Mouse (Mus musculus) cerebellum, adult 2 months (tissue): Measurements from ENCODE around the gene Elmo1. TPM values are rescaled to one million over a fixed set of nuclear protein-coding genes. Genes with fewer than 3 reads are reported as not detected.

ENCODE experiments used
- DNase-seq, 2 experiments: peaks; one replicate each; pipeline ENCODE4 v3.0.0; 2021
- H3K27ac ChIP-seq: fragments of 200-500 bp; 2 replicates; pipeline ENCODE4 v1.5.1; 2012; ENCODE audit warnings: low read length, control low read depth, inconsistent platforms; ENCODE audit not compliant: insufficient read depth
- H3K27me3 ChIP-seq: fragments of 200-500 bp; 2 replicates; pipeline ENCODE4 v1.6.1; 2012; ENCODE audit warnings: inconsistent platforms, mild to moderate bottlenecking, low read length, moderate library complexity; ENCODE audit not compliant: control insufficient read depth, insufficient read depth
- H3K4me1 ChIP-seq: fragments of 200-500 bp; 2 replicates; pipeline ENCODE4 v1.6.1; 2011; ENCODE audit warnings: low read length; ENCODE audit not compliant: control insufficient read depth, insufficient read depth
- H3K4me3 ChIP-seq: fragments of 200-500 bp; replicated peaks from 2 replicates; pipeline ENCODE3; 2011; ENCODE audit warnings: mild to moderate bottlenecking, low read depth, low read length, control low read depth; ENCODE audit not compliant: insufficient read depth
- CTCF ChIP-seq: fragments of 200-500 bp; IDR thresholded peaks from 2 replicates; pipeline ENCODE4 v1.5.1; 2011; ENCODE audit warnings: low read depth, mild to moderate bottlenecking, control low read depth, low read length, moderate library complexity, borderline replicate concordance; ENCODE audit not compliant: insufficient read depth
- POLR2A ChIP-seq: fragments of 200-500 bp; IDR thresholded peaks from 2 replicates; pipeline ENCODE4 v1.6.1; 2011; ENCODE audit warnings: low read length, control low read depth, borderline replicate concordance; ENCODE audit not compliant: insufficient read depth
- WGBS: fragments of 180-500 bp; shearing (Covaris S2); methylation state at CpG from one replicate; pipeline ENCODE4 v1.1.7; 2018; 5-methylcytosine and 5-hydroxymethylcytosine counted together
- polyA plus RNA-seq: library from polyadenylated mRNA; depleted of rRNA; stranded (reverse); fragments of >200 nt; gene quantifications from 2 replicates; pipeline ENCODE4 v1.2.3, GENCODE M21; 2012

Elmo1 gene
- polyA plus RNA-seq, 1 experiment: 92.3 TPM

- Histone ChIP-seq H3K4me3 (no peak overlapping the region), H3K27ac (no peak overlapping the region), H3K4me1 (no peaks in the 10 kb centered on the region; the same call in 1 of the 2 replicates), H3K27me3 (no peaks in the 10 kb centered on the region)
- DNase-seq: no peak
- WGBS: 82% methylated on average over 3 of the region's 3 CpGs
- no peak for TF ChIP-seq CTCF
- no peak for TF ChIP-seq POLR2A
Observed at GRCm38 (mm10) chr13:20077237-20077636, 13.2 kb upstream of the Elmo1 start.

- peak overlapping the region; percentile 45 for H3K4me3 ChIP-seq
- no peaks in the 10 kb centered on the region for H3K4me1 ChIP-seq
- H3K27me3 ChIP-seq: no peaks in the 10 kb centered on the region; the same call in 1 of the 2 replicates
- WGBS: under 1% methylated on average over 90 of the region's 93 CpGs
- H3K27ac ChIP-seq: peak overlapping the region; percentile 48; the same call in 1 of the 2 replicates
- TF ChIP-seq POLR2A (no peak), CTCF (no peak)
- peak; percentile 28 to 42 for DNase-seq
Observed at GRCm38 (mm10) chr13:20090711-20091603, 561 bp downstream of the Elmo1 start.

DNA sequence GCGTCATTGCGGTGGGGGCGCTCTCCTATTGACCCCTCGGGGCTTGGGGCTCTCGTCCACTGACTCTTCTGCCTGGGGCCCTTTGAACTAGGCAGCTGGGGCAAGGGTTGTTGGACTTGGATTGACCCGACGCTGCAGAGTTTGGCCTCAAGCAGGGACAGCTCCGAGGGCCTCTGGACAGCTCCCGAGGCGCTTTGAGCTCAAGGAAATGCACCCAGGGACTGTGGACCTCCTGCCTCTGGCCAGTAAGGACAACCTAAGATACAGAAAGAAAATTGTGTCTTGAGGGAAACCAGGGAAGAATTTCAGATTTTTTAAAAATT, 1.2 kb downstream of the Elmo1 start:
- peak overlapping the region; percentile 45 for H3K4me3 ChIP-seq
- DNase-seq: no peak
- no peaks in the 10 kb centered on the region; the same call in 1 of the 2 replicates for H3K27me3 ChIP-seq
- H3K4me1 ChIP-seq: no peaks in the 10 kb centered on the region
- 5% methylated on average over 10 of the region's 10 CpGs for WGBS
- H3K27ac ChIP-seq: peak overlapping the region; percentile 48; the same call in 1 of the 2 replicates
- TF ChIP-seq POLR2A: no peak
- TF ChIP-seq CTCF: no peak

- no peak for DNase-seq
- 96% methylated on average over 3 of the region's 3 CpGs for WGBS
- Histone ChIP-seq H3K4me3 (no peak overlapping the region), H3K4me1 (no peaks in the 10 kb centered on the region), H3K27ac (no peak overlapping the region), H3K27me3 (no peaks in the 10 kb centered on the region; the same call in 1 of the 2 replicates)
- no peak for TF ChIP-seq POLR2A
- no peak for TF ChIP-seq CTCF
Observed at GRCm38 (mm10) chr13:20092301-20092700, 1.9 kb downstream of the Elmo1 start.

- no peak overlapping the region for H3K4me3 ChIP-seq
- 63% methylated on average over 19 of the region's 19 CpGs for WGBS
- DNase-seq: no peak
- H3K27ac ChIP-seq: no peak overlapping the region
- no peaks in the 10 kb centered on the region; the same call in 1 of the 2 replicates for H3K27me3 ChIP-seq
- TF ChIP-seq POLR2A (no peak), CTCF (no peak)
- H3K4me1 ChIP-seq: no peaks in the 10 kb centered on the region
Observed at GRCm38 (mm10) chr13:20093307-20094045, 3.1 kb downstream of the Elmo1 start.

DNA sequence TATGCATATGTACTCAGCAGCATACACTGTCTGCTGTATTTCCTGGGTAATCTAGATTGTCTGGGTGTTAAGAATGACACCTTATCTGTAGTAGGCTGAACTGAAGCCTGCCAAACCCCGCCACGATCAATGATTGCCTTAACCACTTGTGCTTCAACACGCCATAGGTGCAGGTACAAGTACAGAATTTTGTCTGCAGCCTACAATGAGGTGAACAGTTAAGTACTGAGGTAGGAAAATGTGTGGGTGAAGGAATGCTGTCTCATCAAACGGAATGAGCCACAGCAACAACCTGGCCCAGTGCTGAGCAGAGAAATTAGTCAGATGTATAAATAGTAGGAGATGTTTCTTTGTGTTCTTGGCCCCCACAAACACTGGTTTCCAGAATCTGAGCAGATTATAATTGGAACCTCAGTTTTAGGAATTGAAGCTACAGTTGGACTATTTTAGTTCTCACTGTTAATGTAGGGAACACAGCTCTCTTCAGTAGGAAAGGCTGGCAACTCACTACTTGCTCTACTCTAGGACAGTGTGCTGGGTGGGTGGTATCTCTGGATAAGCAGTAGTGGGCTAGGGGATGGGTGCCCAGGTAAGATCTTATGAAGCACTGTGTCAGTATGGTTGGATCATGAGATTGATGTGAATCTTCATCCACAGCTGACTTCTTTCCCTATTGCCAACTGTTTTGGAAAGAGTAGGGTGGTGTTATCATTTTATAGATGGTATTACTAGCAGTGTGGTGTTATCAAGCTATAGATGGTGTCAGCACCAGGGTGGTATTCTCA, 4.7 kb downstream of the Elmo1 start:
- TF ChIP-seq POLR2A (no peak), CTCF (no peak)
- Histone ChIP-seq H3K4me1 (no peaks in the 10 kb centered on the region), H3K27me3 (no peaks in the 10 kb centered on the region), H3K27ac (no peak overlapping the region), H3K4me3 (no peak overlapping the region)
- no peak for DNase-seq
- 95% methylated on average over 4 of the region's 4 CpGs for WGBS

DNA sequence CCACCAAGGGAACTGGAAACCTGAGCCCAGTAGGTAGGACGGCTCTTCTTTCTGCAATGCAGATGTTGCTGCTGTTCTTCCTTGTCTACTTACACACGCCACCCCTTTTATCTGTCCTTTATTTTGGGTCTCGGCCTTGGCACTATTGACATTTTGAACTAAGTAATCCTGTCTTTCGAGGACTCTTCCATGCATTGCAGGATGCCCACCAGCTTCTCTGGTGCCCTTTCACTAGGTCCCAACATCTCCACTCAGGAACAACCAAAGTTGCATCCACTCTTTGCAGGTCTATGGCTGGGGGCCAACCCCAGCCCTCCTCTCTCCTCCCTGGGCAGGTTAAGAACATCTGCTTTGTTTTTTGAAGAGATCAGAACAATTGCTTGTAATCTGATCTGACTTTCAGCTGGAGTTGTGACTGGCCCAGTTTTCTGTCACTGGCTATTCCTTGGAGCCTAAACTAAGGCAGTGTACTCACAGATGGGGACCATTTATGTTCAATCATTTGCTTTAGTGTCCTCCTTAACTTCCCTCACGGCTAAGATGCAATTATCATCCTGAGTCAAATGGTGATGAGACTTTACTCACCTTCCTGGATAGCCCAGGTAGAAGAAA, 6.7 kb downstream of the Elmo1 start:
- 72% methylated on average over 5 of the region's 5 CpGs for WGBS
- DNase-seq: no peak
- Histone ChIP-seq H3K27me3 (no peaks in the 10 kb centered on the region), H3K4me3 (no peak overlapping the region), H3K4me1 (no peaks in the 10 kb centered on the region), H3K27ac (no peak overlapping the region)
- TF ChIP-seq POLR2A (no peak), CTCF (no peak)
